Mouse (Mus musculus): ENCODE results near the gene Il10rb. TPM values are rescaled to one million over a fixed set of nuclear protein-coding genes. Genes with fewer than 3 reads are reported as not detected.

Gene Il10rb
- polyA plus RNA-seq, 1 experiment: 13.7 TPM

DNA sequence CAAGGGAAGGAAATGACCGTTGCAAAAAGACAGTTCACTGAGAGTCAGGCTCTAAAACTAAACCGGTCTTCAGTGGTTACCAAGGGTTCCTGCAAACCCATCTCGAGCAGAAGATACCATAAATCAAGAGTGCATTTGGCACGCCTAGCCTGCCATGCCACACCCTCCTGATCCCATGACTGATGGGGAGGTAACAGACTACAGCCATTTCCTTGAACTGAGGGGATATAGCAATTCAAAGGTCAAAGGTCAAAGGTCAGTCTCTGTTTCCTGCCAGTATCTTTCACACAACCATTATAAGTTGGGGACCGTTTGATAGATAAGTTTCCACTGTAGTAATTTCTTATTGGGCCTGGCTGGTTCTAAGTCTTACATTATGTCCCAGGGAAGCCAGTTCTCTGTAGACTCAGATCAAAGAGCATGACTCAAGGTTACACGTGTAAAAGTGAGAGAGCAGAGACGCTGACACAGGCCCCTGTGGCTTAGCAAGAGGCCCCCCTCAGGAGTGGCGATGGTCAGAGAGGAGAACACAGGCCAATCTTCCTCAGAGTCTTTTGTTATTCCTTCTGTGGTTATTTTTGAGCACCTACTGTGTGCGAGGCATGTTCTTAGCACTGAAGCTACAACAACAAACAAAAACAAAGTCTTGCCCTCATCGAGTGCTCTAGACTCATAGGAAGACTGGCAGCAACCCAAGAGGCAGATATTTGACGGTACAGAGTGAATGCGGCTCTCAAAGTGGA, 7.3 kb downstream of the Il10rb start:
- Histone ChIP-seq H3ac (ENCODE audit: control insufficient read depth, insufficient read length) (no peak overlapping the region), H3K79me2 (ENCODE audit: control insufficient read depth, insufficient read depth) (no peaks in the 10 kb centered on the region), H3K4me2 (ENCODE audit: low read depth) (no peak overlapping the region), H3K4me3 (no peak overlapping the region), H3K36me3 (ENCODE audit: control insufficient read depth, insufficient read depth) (peaks cover 14% of the 10 kb centered on the region), H3K27me3 (ENCODE audit: control insufficient read depth, insufficient read depth, insufficient read length) (no peaks in the 10 kb centered on the region)
- TF ChIP-seq USF1 (IDR thresholded peaks at IDR 0.05; ENCODE audit: low read depth) (no peak), MYOG (IDR thresholded peaks at IDR 0.05; ENCODE audit: control insufficient read depth in 1 of 3, insufficient read depth in 1 of 3, insufficient read length in 2 of 3, low read depth in 2 of 3) (no peak), MYOD1 (IDR thresholded peaks at IDR 0.05; ENCODE audit: control insufficient read depth in 1 of 3, insufficient read length in 2 of 3, low read depth in 2 of 3) (no peak), MAX (IDR thresholded peaks at IDR 0.05; ENCODE audit: low read depth) (no peak), POLR2A (IDR thresholded peaks at IDR 0.05; ENCODE audit: insufficient read length, low read depth) (no peak), REST (IDR thresholded peaks at IDR 0.05; ENCODE audit: insufficient read depth, insufficient read length) (no peak), CEBPB (IDR thresholded peaks at IDR 0.05; ENCODE audit: insufficient read depth, poor library complexity, severe bottlenecking) (no peak), SRF (IDR thresholded peaks at IDR 0.05; ENCODE audit: control insufficient read depth, insufficient read length, low read depth) (no peak), POLR2AphosphoS2 (IDR thresholded peaks at IDR 0.05; ENCODE audit: insufficient read length, low read depth) (no peak), E2F4 (IDR thresholded peaks at IDR 0.05; ENCODE audit: insufficient read depth) (no peak), TCF3 (IDR thresholded peaks at IDR 0.05; ENCODE audit: insufficient read length, low read depth) (no peak), TCF12 (IDR thresholded peaks at IDR 0.05; ENCODE audit: insufficient read depth, poor library complexity, severe bottlenecking) (no peak)

- H3K36me3 ChIP-seq (ENCODE audit: control insufficient read depth, insufficient read depth): peaks cover 19% of the 10 kb centered on the region
- no peak overlapping the region for H3ac ChIP-seq (ENCODE audit: control insufficient read depth, insufficient read length)
- H3K79me2 ChIP-seq (ENCODE audit: control insufficient read depth, insufficient read depth): no peaks in the 10 kb centered on the region
- H3K4me2 ChIP-seq (ENCODE audit: low read depth): no peak overlapping the region
- no peaks in the 10 kb centered on the region for H3K27me3 ChIP-seq (ENCODE audit: control insufficient read depth, insufficient read depth, insufficient read length)
- no peak for TF ChIP-seq TCF12 (IDR thresholded peaks at IDR 0.05; ENCODE audit: insufficient read depth, poor library complexity, severe bottlenecking)
- TF ChIP-seq MAX (IDR thresholded peaks at IDR 0.05; ENCODE audit: low read depth): no peak
- TF ChIP-seq POLR2A (IDR thresholded peaks at IDR 0.05; ENCODE audit: insufficient read length, low read depth): no peak
- TF ChIP-seq MYOD1 (IDR thresholded peaks at IDR 0.05; ENCODE audit: control insufficient read depth in 1 of 3, insufficient read length in 2 of 3, low read depth in 2 of 3): no peak
- TF ChIP-seq TCF3 (IDR thresholded peaks at IDR 0.05; ENCODE audit: insufficient read length, low read depth): no peak
- no peak for TF ChIP-seq CEBPB (IDR thresholded peaks at IDR 0.05; ENCODE audit: insufficient read depth, poor library complexity, severe bottlenecking)
- TF ChIP-seq REST (IDR thresholded peaks at IDR 0.05; ENCODE audit: insufficient read depth, insufficient read length): no peak
- TF ChIP-seq SRF (IDR thresholded peaks at IDR 0.05; ENCODE audit: control insufficient read depth, insufficient read length, low read depth): no peak
- no peak for TF ChIP-seq POLR2AphosphoS2 (IDR thresholded peaks at IDR 0.05; ENCODE audit: insufficient read length, low read depth)
- H3K4me3 ChIP-seq: no peak overlapping the region
Observed at GRCm38 (mm10) chr16:91415391-91416189, 9.6 kb downstream of the Il10rb start.

DNA sequence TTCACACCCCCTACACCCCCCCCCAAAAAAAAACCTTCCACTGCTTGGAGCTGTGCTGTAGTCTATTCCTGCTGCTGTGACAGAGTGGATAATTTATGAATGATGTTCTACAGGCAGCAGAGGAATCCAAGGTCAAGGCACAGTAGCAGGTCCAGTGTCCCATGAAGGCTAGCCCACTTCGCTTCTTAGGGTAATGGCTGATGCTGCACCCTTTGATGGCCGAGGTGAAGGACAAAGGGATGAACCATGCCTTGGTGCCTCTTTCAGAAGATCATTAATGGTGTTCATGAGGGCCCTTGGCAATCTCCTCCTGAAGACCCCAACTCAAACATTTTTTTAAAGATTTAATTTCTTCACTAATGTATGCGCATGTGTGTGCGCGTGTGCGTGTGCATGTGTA, 10.4 kb downstream of the Il10rb start:
- H3ac ChIP-seq (ENCODE audit: control insufficient read depth, insufficient read length): no peak overlapping the region
- no peaks in the 10 kb centered on the region for H3K27me3 ChIP-seq (ENCODE audit: control insufficient read depth, insufficient read depth, insufficient read length)
- H3K36me3 ChIP-seq (ENCODE audit: control insufficient read depth, insufficient read depth): peaks cover 19% of the 10 kb centered on the region
- no peaks in the 10 kb centered on the region for H3K79me2 ChIP-seq (ENCODE audit: control insufficient read depth, insufficient read depth)
- no peak overlapping the region for H3K4me2 ChIP-seq (ENCODE audit: low read depth)
- no peak overlapping the region for H3K4me3 ChIP-seq
- TF ChIP-seq USF1 (IDR thresholded peaks at IDR 0.05; ENCODE audit: low read depth) (no peak), TCF3 (IDR thresholded peaks at IDR 0.05; ENCODE audit: insufficient read length, low read depth) (no peak), CEBPB (IDR thresholded peaks at IDR 0.05; ENCODE audit: insufficient read depth, poor library complexity, severe bottlenecking) (no peak), SRF (IDR thresholded peaks at IDR 0.05; ENCODE audit: control insufficient read depth, insufficient read length, low read depth) (no peak), POLR2A (IDR thresholded peaks at IDR 0.05; ENCODE audit: insufficient read length, low read depth) (no peak), MYOD1 (IDR thresholded peaks at IDR 0.05; ENCODE audit: control insufficient read depth in 1 of 3, insufficient read length in 2 of 3, low read depth in 2 of 3) (no peak), E2F4 (IDR thresholded peaks at IDR 0.05; ENCODE audit: insufficient read depth) (no peak), TCF12 (IDR thresholded peaks at IDR 0.05; ENCODE audit: insufficient read depth, poor library complexity, severe bottlenecking) (no peak), REST (IDR thresholded peaks at IDR 0.05; ENCODE audit: insufficient read depth, insufficient read length) (no peak), POLR2AphosphoS2 (IDR thresholded peaks at IDR 0.05; ENCODE audit: insufficient read length, low read depth) (no peak)

DNA sequence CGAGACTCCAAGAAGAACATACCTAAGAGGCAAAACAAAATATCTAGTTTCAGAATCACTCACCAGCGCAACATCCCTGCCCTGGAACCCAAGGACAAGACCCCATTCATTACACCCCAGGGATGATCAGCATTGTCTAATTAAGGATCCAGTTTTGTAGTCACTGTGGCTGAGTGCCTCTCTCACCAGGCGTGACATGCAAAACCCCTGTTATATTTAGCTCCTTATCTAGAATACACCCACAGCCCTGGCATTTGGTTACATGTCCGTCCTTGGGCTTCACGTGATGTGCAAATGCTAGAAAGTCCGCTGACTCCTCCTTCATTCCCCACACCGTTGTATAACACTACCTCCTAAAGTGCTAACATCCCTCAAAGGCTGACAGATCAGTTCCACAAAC, 11.0 kb downstream of the Il10rb start:
- H3K4me3 ChIP-seq: no peak overlapping the region
- no peak for TF ChIP-seq MAX (IDR thresholded peaks at IDR 0.05; ENCODE audit: low read depth)
- no peak for TF ChIP-seq POLR2A (IDR thresholded peaks at IDR 0.05; ENCODE audit: insufficient read length, low read depth)
- TF ChIP-seq POLR2AphosphoS2 (IDR thresholded peaks at IDR 0.05; ENCODE audit: insufficient read length, low read depth): no peak
- no peak for TF ChIP-seq REST (IDR thresholded peaks at IDR 0.05; ENCODE audit: insufficient read depth, insufficient read length)
- no peak for TF ChIP-seq TCF3 (IDR thresholded peaks at IDR 0.05; ENCODE audit: insufficient read length, low read depth)
- no peak for TF ChIP-seq MYOD1 (IDR thresholded peaks at IDR 0.05; ENCODE audit: control insufficient read depth in 1 of 3, insufficient read length in 2 of 3, low read depth in 2 of 3)
- no peak for TF ChIP-seq TCF12 (IDR thresholded peaks at IDR 0.05; ENCODE audit: insufficient read depth, poor library complexity, severe bottlenecking)
- no peak for TF ChIP-seq SRF (IDR thresholded peaks at IDR 0.05; ENCODE audit: control insufficient read depth, insufficient read length, low read depth)
- no peak for TF ChIP-seq USF1 (IDR thresholded peaks at IDR 0.05; ENCODE audit: low read depth)
- H3K4me2 ChIP-seq (ENCODE audit: low read depth): no peak overlapping the region
- peaks cover 19% of the 10 kb centered on the region for H3K36me3 ChIP-seq (ENCODE audit: control insufficient read depth, insufficient read depth)
- H3K79me2 ChIP-seq (ENCODE audit: control insufficient read depth, insufficient read depth): no peaks in the 10 kb centered on the region
- no peak overlapping the region for H3ac ChIP-seq (ENCODE audit: control insufficient read depth, insufficient read length)
- no peaks in the 10 kb centered on the region for H3K27me3 ChIP-seq (ENCODE audit: control insufficient read depth, insufficient read depth, insufficient read length)
